Mouse (Mus musculus): ENCODE data around the gene Ghdc. TPM values are rescaled to one million over a fixed set of nuclear protein-coding genes. Genes with fewer than 3 reads are reported as not detected.

Ghdc gene
- 1 to 10 TPM; 6.2 to 7.7 (median 6.9) TPM for total RNA-seq (2022)

GRCm38 (mm10) chr11:100770646-100771408 is at the start of gene Ghdc:
Ghdc (minus strand) TSS chr11:100770957.
- DNase-seq (ENCODE audit: low spot score in 2 of 2): peak in 1 of 2 experiments; percentile 56

GRCm38 (mm10) chr11:100820047-100820446 is 49.3 kb upstream of the Ghdc start:
- no peak for DNase-seq (ENCODE audit: low spot score in 2 of 2)

GRCm38 (mm10) chr11:100819626-100820025 is 48.9 kb upstream of the Ghdc start:
- no peak for DNase-seq (ENCODE audit: low spot score in 2 of 2)

- DNase-seq (ENCODE audit: low spot score in 2 of 2): no peak
Observed at GRCm38 (mm10) chr11:100819048-100819447, 48.3 kb upstream of the Ghdc start.

GRCm38 (mm10) chr11:100818359-100819012 is 47.7 kb upstream of the Ghdc start:
- no peak for DNase-seq (ENCODE audit: low spot score in 2 of 2)

- DNase-seq (ENCODE audit: low spot score in 2 of 2): no peak
Observed at GRCm38 (mm10) chr11:100817311-100817710, 46.6 kb upstream of the Ghdc start.

- DNase-seq (ENCODE audit: low spot score in 2 of 2): no peak
Observed at GRCm38 (mm10) chr11:100816801-100817200, 46.0 kb upstream of the Ghdc start.

GRCm38 (mm10) chr11:100816342-100816741 is 45.6 kb upstream of the Ghdc start:
- no peak for DNase-seq (ENCODE audit: low spot score in 2 of 2)

- no peak for DNase-seq (ENCODE audit: low spot score in 2 of 2)
Observed at GRCm38 (mm10) chr11:100814498-100814897, 43.7 kb upstream of the Ghdc start.

- DNase-seq (ENCODE audit: low spot score in 2 of 2): no peak
Observed at GRCm38 (mm10) chr11:100811132-100811531, 40.4 kb upstream of the Ghdc start.

GRCm38 (mm10) chr11:100810516-100810915 is 39.8 kb upstream of the Ghdc start:
- DNase-seq (ENCODE audit: low spot score in 2 of 2): no peak

- DNase-seq (ENCODE audit: low spot score in 2 of 2): no peak
Observed at GRCm38 (mm10) chr11:100806380-100807305, 35.9 kb upstream of the Ghdc start.

GRCm38 (mm10) chr11:100805535-100805934 is 34.8 kb upstream of the Ghdc start:
- no peak for DNase-seq (ENCODE audit: low spot score in 2 of 2)

GRCm38 (mm10) chr11:100804409-100804808 is 33.7 kb upstream of the Ghdc start:
- DNase-seq (ENCODE audit: low spot score in 2 of 2): no peak

GRCm38 (mm10) chr11:100799426-100799825 is 28.7 kb upstream of the Ghdc start:
- DNase-seq (ENCODE audit: low spot score in 2 of 2): no peak

- DNase-seq (ENCODE audit: low spot score in 2 of 2): no peak
Observed at GRCm38 (mm10) chr11:100796585-100796984, 25.8 kb upstream of the Ghdc start.

- no peak for DNase-seq (ENCODE audit: low spot score in 2 of 2)
Observed at GRCm38 (mm10) chr11:100795386-100795785, 24.6 kb upstream of the Ghdc start.

GRCm38 (mm10) chr11:100791457-100792049 is 20.8 kb upstream of the Ghdc start:
- DNase-seq (ENCODE audit: low spot score in 2 of 2): no peak

GRCm38 (mm10) chr11:100790644-100791043 is 19.9 kb upstream of the Ghdc start:
- peak in 1 of 2 experiments; percentile 48 for DNase-seq (ENCODE audit: low spot score in 2 of 2)

GRCm38 (mm10) chr11:100789702-100790101 is 18.9 kb upstream of the Ghdc start:
- no peak for DNase-seq (ENCODE audit: low spot score in 2 of 2)

- no peak for DNase-seq (ENCODE audit: low spot score in 2 of 2)
Observed at GRCm38 (mm10) chr11:100785774-100786173, 15.0 kb upstream of the Ghdc start.

All from layer of hippocampus, adult 8-10 months (tissue).